Mouse (Mus musculus): ENCODE measurements around the gene Ttc16.

Ttc16 gene

DNA sequence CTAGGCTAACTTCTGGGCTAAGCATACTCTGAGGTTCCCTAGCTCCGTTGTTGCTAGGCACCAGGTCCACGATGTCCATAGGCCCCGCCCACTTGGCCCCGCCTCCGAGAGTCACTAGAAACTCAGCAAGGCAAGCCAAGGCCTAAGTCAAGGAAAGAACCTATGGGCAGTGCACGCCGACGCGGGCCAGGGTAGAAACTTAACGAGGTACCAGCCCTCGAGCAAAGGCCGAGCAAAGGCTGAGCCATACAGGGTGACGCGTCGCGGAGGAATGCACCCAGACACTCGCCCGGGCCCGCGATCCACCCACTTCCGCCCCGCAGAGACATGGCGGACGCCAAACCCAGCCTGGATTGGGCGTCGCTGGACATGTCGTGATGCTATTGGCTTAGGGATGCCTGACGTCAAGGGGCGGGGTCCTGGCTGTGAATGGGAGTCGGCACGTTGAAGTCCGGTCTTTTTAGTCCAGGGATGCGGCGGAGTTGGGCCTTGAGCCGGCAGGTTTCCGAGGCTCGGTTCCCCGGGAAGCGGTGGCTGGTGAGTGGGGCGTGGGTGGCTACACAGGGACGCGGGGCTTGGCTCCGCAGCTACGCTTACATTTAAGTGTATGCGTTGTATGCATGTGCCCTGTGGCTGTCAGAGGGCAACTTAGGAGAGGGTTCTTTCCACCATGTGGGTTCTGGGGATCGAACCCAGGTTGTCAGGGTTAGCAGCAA, at the start of gene Ttc16, which contains the start of gene Ptrh1:
TSS of gene Ttc16 (minus strand) at position 275 of the 716 bp plus-strand sequence.
TSS of gene Ptrh1 (plus strand) at position 428 of the 716 bp plus-strand sequence.
- peak; percentile 99 to 100 for DNase-seq

DNA sequence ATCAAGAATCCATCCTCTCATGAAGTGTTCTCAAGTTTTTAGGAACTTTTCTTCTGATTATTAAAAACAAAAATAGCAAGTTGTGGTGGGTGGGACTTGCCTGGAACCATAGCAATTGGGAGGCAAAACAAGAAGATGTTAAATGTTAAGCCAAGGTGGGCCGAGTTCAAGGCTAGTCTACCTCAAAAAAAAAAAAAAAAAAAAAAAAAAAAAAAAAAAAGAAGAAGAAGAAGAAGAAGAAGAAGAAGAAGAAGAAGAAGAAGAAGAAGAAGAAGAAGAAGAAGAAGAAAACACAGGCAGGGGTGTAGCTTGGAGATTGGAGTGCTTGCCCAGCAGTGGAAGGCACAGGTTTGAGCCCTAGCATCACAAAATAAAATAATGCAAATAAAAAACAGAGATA, 49.3 kb upstream of the Ttc16 start:
- no peak for DNase-seq

DNA sequence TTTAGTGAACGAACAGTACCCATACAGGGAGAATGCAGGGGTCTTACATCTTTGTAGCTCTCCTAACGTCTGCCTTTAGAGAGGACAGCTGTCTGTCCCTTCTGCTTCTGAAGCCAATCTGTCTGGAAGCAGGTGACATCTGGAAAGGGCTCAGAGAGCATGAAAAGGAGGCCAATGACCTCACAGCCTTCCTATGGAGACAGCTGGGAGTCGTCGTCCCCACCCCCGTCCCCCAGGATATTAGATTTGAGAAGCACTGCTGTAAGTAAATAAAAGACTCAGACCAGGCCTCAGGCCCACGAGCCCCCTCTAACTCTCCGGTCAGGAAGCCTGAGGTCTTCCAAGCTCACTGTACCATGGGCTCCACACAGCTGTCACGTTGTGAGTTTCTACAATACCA, 48.7 kb upstream of the Ttc16 start:
- no peak for DNase-seq

DNA sequence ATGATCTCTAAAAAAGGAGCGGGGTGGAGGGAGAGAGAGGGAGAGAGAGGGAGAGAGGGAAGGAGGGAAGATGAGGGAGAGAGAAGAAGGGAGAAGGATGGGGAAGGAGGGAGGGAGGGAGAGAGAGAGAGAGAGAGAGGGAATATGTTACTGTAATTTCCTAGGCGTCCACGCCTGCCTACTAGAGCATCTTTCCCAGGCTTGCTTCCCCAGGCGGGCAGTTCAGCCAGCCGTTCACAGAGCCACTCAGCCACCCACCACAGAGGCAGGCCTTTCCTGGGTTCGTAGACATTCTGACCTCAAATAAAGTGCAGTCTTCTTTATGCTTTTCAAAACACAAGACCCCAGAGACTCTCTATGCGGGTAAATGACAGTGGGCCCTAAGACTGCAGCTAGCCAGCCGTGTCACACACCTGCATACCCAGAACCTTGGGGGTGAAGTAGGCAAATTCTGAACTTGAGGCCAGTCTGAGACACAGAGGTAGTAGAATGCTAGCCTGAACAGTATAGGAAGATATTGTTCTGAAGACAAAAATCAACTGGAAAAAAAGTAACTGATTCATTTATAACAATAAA, 48.2 kb upstream of the Ttc16 start:
- no peak for DNase-seq

DNA sequence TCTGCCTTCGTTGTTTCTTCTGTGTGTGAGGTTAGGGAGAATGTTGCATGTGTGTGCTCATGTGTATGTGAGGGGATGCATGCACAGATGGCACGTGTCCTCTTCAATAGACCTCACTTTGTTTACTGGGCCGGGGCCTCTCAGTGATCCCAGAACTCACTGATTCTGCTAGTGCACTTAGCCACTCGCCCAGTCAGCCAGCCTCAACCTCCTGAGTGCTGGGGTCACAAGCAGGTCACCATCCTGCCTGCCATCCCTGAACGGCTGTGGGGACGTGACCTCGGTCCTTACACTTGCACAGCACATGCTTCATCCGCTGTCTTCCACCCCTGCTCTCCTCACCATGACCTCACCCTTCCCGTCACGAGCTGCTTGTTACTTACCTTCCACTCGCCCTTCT, 47.7 kb upstream of the Ttc16 start:
- no peak for DNase-seq

DNA sequence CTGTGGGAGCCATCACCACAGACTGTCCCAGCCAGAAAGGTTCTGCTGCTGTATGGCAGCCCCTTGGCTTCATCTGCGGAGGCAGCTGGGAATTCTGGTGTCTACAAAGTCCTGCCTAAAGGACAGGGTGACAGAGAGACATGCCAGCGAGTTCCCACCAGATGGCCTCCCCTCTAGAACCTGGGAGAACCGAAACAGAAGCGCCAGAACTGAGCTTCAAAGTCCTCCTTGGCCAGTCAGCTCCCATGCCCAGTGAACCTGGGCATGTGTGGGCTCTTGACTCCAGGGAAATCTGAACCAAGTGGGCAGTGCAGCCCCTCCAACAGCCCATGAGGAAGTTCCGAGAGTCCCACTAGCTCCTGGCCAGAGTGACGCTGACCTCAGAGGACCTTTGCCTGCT, 47.2 kb upstream of the Ttc16 start:
- no peak for DNase-seq

DNA sequence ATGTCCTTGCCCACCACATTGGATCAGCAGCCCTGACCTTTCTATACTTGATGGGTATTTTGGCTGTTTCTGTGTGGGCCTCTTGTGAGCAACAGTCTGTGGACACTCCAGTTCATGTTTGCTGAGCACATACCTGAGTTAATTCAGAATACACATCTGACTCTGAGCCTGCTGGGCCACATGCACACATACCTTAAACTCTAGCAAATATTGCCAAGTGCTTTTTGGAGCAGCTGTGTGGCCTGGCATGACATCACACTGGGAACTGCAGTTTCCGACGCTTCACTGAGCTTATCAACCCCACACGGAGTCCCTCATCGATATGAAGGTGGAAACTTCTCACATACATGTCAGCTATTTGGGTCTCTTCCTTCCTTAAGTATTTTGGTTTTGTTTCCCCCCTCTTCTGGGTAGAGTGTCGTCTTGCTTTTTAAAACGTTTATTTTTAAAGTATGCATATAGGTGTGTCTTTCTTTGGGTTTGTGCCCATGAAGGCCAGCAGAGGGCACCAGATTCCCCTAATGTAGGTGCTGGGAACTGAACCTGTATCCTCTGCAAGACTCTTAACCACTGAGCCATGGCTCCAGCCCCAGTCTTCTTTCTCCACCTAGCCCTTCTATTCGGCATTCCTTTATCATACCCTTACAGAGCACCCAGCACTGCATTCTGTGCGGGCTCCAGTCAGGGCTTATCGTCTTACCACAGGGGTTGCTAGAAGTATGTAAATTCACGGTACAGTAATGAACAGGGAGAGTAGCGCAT, 45.8 kb upstream of the Ttc16 start:
- peak; percentile 27 to 69 for DNase-seq

DNA sequence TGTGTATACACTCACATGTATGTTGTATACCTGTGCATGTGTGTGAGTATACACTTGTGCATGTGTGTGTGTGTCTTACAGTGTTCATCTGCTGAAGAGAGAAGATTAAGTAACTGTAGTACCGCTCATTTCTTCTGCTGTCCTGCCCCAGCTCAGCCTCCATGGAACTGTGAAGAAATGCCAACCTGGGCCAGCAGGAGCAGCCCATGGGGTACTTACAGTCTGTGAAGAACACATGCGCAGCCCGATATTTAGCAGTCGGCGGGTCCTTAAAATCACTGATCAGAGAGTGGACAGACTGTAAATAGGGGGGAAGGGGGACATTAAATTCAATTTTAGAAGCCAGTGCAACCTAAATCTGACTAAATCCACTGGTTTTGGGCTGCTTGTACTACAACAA, 42.8 kb upstream of the Ttc16 start:
- no peak for DNase-seq

DNA sequence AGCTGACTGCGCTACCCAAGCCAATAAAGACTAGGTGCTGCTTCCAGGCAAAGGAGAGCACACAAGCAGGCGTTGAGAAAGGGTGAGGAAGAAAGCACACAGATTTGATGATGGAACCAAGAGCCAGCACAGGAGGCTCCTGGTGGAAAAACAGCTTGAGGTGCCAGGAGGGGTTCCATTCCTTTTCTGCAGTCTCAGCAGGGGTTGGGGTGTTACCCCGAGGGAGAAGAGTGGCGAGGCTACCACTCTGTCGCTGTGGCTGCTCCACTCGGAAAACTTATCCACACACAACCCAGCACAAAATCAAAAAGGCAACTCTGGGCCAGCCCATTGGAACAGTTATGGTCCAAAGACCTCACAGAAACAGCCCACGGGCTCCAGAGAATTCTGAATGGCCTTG, 42.2 kb upstream of the Ttc16 start:
- no peak for DNase-seq

DNA sequence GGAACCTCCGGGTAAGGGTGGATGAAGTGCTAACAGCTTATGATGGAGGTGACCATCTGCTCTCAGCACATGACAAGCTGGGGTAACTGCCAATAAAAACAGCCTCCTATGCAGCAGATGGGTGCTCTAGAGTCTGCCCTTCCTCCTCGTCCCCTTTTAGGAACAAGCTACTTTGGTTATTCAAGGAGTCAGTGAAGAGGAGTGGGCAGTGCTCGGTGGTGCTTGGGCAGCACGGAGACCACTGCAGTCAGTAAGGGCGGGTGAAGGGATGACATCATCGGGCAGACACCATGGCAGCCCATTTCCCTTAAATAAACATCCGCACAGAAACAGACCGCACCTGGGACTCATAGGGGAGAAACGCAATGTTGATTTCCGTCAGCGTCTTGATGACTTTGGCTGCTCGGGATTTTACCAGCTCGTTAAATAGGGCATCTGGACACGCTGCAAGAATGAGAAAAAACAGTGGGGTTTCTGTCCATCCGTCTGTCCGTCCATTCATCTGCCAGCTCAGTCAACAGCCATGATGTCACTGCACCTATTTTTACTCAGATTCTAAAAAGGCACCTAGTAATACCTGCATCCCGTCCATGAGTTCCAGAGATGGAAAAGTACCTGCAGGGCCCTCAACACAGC, 41.6 kb upstream of the Ttc16 start:
- DNase-seq, result no peak

DNA sequence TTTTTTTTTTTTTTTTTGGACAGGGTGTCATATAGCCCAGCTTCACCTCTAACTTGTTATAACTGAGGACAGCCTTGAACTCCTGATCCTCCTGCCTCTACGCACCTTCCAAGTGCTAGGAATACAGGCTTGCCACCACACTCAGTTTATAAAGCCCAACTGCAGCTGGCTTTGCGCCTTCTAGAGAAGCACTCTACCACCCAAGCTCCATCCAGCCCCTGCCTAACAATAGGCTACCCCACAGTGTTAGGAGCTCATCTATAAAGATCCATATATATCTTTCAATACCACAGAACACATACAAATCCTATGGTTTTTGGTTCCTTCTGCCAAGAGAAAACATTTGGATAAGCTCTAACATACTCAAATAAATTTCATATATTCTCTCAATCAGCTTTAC, 41.1 kb upstream of the Ttc16 start:
- DNase-seq, result no peak

DNA sequence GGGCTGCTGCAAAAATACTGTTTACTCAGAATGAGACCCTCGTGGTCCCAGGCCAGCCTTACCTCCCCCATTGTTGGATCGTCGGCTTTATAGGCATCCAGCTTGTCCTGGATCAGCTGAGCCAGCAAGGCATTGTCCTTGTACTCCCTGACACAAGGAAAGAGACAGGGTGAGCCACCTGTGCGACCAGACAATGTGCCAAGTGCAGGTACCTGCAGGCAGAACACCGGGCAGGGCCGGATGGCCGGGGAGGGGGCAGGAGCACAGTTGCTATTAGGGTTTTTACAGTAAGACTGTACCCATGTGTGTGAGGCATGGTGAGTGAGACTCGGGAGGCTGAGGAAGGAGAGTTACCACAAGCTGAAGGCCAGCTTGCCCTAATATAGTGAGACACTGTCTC, 36.5 kb upstream of the Ttc16 start:
- DNase-seq, result no peak

DNA sequence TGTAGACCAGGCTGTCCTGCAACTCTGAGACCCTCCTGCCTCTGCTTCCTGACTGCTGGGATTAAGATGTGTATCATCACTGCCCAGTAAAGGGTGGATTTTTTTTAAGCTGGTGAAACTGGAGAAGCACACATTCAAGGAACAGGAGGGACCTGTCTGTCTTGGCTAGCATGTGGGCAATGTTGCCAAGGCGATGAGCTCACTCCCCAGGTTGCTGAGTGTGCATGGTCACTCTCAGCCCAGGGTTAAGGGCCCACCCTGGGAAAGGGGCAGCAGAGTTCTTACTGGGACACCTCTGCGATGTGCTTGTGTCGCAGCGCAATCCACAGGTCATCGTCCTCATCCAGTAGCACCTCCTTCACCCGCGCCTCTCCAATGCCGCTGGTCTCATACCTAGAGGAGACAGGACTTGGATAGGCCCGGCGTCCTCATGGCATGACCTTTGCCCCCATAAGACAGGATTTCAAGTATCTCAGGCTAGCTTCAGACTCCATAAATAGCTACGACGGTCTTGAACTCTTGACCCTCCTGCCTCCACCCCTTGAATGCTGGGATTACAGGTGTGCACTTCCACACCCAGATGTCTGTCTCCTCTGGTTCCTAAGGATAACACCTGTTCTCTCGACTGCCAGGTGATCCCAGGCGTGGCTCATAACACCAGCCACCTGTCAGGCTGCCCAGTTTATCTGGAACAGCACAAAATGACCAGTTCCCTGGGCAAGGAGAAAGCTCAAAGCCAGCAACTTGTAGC, 33.6 kb upstream of the Ttc16 start:
- no peak for DNase-seq

DNA sequence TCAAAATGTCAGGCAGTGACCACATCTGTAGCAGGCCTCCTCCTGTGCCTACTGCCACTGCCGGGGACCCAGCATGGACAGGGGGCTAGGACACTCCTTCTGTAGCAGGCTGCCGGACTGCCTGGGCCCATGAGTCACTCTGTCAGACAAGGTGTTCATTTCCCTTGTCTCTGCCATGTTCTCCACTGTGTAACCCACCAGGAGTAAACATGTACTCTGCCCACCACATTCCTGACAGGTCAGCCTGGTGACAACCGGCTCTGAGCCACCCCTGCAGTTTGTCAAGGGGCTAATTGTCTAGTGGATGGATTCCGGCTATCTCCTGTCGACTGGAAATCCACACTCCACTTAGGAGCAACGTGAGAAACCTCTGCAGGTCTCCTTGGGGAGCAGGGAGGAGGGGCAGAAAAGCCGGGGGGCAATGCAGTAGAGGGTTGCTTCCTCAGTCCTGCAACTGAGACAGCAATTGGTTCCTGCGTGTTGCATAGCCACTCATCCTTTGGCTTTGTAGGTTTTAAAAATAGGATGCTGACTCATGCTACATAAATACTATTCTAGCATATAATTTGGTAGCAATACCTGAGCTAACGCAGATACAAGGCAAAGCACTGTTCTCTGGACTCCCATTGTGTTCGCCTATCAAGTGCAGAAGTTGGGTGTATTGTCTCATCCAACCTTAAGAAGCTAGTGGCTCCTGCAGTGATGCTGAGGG, 23.0 kb upstream of the Ttc16 start:
- DNase-seq, result no peak

DNA sequence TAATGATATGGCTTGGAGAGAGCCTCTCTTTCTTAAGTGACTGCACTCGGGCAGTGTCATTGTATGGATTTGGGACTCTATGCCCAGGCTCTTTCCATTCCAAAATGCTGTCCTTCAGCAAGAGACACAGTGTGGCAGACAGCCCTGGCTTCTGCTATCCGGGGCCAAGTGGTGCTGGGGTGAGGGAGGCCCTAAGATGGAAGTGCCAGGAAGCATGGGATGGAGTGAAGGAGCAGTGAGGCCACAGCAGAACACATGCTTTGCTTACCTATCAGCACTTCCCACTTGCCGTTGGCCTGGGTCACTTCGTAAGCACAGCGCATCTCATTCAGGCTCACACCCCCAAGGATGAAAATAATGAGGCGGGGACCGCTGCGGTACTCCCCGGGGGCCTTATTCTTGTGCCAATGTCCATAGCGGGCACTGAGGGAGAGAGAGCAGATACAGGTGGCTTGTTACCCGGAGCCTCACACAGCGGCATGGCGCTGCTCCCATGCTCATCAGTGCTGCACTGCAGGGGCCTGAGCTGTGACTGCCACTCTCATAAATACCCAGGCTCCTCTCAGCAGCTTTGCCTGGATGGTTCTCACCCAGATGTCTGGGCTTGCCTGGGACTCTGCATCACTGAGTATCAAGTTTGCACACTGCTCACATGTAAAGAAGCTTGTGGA, 20.4 kb upstream of the Ttc16 start:
- no peak for DNase-seq

DNA sequence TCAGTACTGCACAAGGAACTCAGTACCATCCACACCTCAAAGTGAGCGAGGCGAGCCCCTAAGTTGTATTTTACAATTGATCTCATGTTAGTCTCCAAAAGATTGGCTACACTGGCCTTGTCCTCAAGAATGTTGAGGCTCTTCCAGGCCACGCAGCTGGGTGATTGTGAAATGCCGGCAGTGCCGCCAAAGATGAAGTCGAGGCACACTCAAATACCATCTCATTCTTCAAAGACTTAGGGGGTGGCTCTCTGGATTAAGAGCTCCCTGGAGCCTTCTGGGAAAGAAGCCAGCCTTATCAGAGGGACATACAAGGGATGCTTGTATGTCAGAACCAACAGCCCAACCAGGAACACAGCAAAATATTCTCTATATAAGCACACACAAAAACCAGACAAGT, 15.9 kb upstream of the Ttc16 start:
- no peak for DNase-seq

DNA sequence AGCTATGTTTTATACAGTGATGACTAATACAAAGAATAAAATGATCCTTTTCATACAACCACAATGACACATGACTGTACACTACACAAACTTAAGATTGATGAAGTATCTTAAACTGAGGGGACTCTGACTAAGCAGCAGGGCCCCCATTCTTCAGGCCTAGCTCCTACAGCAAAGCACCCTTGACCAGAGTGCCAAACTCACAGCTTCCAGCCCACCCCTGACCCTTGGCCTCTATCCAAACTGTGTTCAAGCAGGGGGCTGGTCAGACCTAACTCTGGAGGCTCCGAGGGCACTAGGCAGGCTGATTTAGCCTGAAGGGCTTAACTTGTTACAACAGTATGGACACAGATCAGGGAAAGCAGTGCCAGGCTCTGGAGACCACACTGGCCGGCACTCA, 13.1 kb upstream of the Ttc16 start:
- no peak for DNase-seq

DNA sequence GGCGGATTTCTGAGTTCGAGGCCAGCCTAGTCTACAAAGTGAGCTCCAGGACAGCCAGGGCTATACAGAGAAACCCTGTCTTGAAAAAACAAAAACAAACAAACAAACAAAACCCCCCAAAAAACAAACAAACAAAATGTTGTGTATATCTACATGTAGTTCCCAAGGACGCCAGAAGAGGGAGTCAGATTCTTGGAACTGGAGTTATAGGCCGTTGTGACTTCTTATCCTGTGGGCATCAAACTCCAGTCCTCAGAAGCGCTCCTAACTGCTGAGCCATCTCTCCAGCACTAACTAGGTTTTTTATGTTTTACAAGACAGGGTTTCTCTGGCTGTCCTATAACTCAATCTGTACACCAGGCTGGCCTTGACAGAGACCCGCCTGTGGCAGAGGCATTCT, 11.7 kb upstream of the Ttc16 start:
- peak in 1 of 2 experiments; percentile 46 for DNase-seq

DNA sequence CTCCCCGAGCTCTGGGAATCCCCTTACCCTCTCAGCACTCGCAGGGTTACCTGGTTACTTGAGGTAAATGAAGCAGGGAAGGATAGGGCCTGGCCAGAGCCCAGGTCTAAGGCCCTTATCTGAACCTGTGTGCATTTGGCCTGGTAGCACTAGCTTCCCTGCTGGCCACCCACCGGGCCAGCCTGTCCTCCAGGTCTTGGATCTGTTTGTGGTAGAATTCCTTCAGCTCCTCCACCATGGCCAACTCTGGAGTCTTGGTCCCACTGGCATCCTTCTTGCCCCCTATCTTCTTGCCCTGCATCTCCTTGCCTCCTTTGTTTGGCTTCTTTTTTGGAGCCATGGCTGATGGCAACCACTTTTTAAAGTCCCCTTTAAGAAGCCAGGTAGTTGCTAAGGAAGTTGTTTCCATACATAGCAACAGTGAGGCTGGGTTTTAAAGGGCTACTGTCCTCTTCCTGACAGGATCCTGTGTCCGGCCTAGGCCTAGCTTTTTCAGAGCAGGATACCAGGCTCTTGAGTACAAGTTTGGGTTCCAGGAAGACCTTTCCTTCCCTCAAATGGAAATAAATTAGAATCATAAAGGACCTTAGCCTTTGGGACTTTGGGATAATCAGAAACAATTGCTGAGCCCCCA, 8.7 kb upstream of the Ttc16 start, which contains the start of gene Cfap157:
TSS of gene Cfap157 (minus strand) at position 381 of the 634 bp plus-strand sequence.
- peak; percentile 37 to 41 for DNase-seq

DNA sequence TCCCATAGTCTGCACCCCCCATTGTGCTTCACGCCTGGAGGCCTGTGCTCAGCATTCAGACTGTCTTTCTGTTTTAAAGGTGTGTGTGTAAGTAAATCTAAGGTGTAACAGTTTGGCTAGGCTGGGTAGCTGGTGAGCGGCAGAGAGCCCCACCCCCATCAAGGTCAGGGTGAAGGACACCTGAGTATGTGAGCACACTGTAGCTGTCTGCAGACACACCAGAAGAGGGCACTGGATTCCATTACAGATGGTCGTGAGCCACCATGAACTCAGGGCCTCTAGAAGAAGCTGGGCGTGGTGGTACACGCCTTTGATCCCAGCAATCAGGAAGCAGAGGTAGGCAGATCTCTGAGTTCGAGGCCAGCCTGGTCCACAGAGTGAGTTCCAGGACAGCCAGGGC, 6.3 kb upstream of the Ttc16 start:
- DNase-seq, result no peak

DNA sequence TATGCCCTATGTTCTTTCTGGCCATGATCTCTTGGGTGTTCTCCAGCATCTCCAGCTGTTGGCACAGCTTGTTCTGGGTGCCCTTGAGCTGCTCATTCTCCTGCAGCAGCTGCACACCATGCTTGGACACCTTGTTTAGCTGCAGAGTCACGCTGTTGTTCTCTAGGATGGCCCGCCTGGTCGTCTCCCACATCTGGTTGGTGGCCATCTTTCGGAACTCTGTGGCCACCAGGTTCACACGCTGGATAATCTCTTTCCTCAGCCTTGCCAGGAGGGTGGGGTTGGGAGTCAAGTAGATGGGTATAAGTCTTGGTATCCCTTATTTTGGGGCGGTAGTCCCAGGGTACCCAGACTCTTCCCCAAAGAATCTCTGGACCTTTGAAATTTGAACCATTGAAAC, 4.3 kb upstream of the Ttc16 start:
- no peak for DNase-seq

Data from kidney, postnatal 36 days (tissue).